Mouse (Mus musculus) erythroblast, embryonic 14.5 days (primary cell): ENCODE measurements around the gene Med13.

ENCODE experiments used
- GATA1 ChIP-seq: IDR thresholded peaks from 2 replicates; pipeline ENCODE4 v1.6.1; 2012; ENCODE audit warnings: low read length, inconsistent platforms, mixed read lengths
- TAL1 ChIP-seq: IDR thresholded peaks from 3 replicates; pipeline ENCODE4 v1.6.1; 2012; ENCODE audit warnings: low read length, inconsistent platforms, mixed read lengths

DNA sequence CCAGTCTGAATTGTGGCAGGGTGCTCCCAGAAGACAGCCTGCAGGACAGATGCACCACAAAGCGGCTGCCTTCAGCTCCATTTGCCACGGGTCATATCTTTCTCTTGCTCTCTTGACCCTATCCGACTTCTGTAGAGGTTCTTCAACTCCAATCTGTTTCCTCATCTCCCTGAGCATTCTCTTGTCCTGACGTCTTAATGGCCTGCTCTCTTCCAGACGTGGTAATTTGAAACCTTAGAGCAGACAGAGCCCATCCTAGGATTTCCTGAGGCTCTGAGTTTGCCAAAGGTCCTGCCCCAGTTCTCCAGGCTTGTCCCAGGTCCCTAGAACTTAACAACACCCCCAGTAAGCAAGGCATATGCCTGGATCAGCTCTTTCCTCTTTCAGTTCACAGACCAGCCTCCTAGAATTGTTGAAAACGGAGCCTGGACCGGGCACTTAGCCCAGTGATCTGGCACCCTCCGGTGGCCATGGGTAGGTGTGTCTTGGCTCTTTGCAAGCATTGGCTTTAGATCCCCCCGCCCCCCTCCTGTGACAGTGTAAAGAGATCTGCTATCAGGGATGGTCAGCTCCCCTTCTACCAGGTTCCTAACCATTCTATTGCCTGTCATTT is 38.2 kb upstream of the Med13 start:
- TF ChIP-seq TAL1 (no peak), GATA1 (no peak)
